ENCODE assay signal across 19 mouse cellular contexts in the genomic region with DNA sequence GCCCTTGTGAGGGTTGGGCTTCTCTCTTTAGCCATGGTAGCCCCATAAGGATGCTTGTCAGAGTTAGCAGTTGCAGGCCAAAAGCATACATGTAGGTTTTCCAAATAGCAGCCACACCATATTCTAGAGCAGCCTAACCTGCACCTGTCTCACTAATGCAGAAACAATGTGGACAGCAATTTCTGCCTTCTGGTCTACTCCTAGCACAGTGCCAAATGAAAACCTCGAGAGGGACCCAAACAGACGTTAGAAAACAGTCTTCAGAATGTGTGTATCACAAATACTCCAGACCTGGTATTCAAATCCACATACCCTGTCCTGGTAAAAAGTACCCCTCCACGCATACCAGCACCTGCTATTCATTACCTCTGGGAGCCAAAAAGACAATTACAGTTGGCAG.
A peak's percentile ranks its signal among the peaks of the same experiment; 100 is the strongest.
DNase-seq lines count a peak whose midpoint lies in the region; ATAC-seq and TF ChIP-seq lines count a peak whose summit lies in the region.
"Had no signal": no experiment of that assay in that cellular context is flagged by ENCODE, and none has a peak within 500 bp of the region (broad histone marks: within the 10 kb centered on the region; RNA-seq: fewer than 3 reads in every experiment).

No protein-coding gene starts in this region.

- 76% methylated on average over 3 of the region's 3 CpGs for WGBS in intestine, embryonic 15.5 days

- H3K4me3 ChIP-seq in E14TG2a.4 (replicated peaks; ENCODE audit: low read length): peak overlapping the region; percentile 45; the same call in 1 of the 2 replicates
- H3K4me3 ChIP-seq in intestine, embryonic 15.5 days (replicated peaks): no peak overlapping the region
- H3K4me3 ChIP-seq: embryonic facial prominence, embryonic 12.5 days; forebrain, embryonic 15.5 days; heart, embryonic 13.5 days had no signal

- no peaks in the 10 kb centered on the region for H3K36me3 ChIP-seq in E14TG2a.4 (ENCODE audit: insufficient read depth, low read length)
- H3K36me3 ChIP-seq in intestine, embryonic 15.5 days: no peaks in the 10 kb centered on the region
- H3K36me3 ChIP-seq: embryonic facial prominence, embryonic 12.5 days; forebrain, embryonic 15.5 days; G1E; heart, embryonic 13.5 days had no signal

- peak; percentile 77 for ATAC-seq in cerebellum, adult (ENCODE audit: insufficient number of reproducible peaks, low FRiP score, low TSS enrichment)
- no peak for ATAC-seq in intestine, embryonic 15.5 days
- ATAC-seq in activated CD4-positive, CD25-positive, alpha-beta regulatory T cell, adult 4 months: no peak
- ATAC-seq: forebrain, embryonic 15.5 days; hindbrain, postnatal 0 days had no signal

- no peaks in the 10 kb centered on the region for H3K9me3 ChIP-seq in E14TG2a.4 (ENCODE audit: low read length)
- H3K9me3 ChIP-seq in intestine, embryonic 15.5 days: no peaks in the 10 kb centered on the region
- H3K9me3 ChIP-seq: embryonic facial prominence, embryonic 12.5 days; forebrain, embryonic 15.5 days; G1E; heart, embryonic 13.5 days had no signal

- H3K4me2 ChIP-seq in intestine, embryonic 15.5 days (replicated peaks): no peak overlapping the region
- H3K4me2 ChIP-seq: embryonic facial prominence, embryonic 12.5 days; forebrain, embryonic 15.5 days; heart, embryonic 13.5 days had no signal

- H3K4me1 ChIP-seq in E14TG2a.4 (replicated peaks; ENCODE audit: low read depth, low read length): no peaks in the 10 kb centered on the region
- H3K4me1 ChIP-seq in intestine, embryonic 15.5 days (replicated peaks): no peaks in the 10 kb centered on the region
- H3K4me1 ChIP-seq: embryonic facial prominence, embryonic 12.5 days; forebrain, embryonic 15.5 days; heart, embryonic 13.5 days had no signal

- no peak overlapping the region for H3K9ac ChIP-seq in intestine, embryonic 15.5 days
- H3K9ac ChIP-seq: embryonic facial prominence, embryonic 12.5 days; forebrain, embryonic 15.5 days; heart, embryonic 13.5 days had no signal

- no peak overlapping the region for H3K27ac ChIP-seq in intestine, embryonic 15.5 days
- H3K27ac ChIP-seq: embryonic facial prominence, embryonic 12.5 days; forebrain, embryonic 15.5 days; heart, embryonic 13.5 days; hindbrain, postnatal 0 days had no signal

- TF ChIP-seq CTCF in E14TG2a.4 (conservative IDR thresholded peaks at IDR 0.05; ENCODE audit: low read length): no peak

- H3K27me3 ChIP-seq in E14TG2a.4 (ENCODE audit: insufficient read depth, low read length): no peaks in the 10 kb centered on the region
- no peaks in the 10 kb centered on the region for H3K27me3 ChIP-seq in intestine, embryonic 15.5 days (replicated peaks)
- H3K27me3 ChIP-seq: embryonic facial prominence, embryonic 12.5 days; forebrain, embryonic 15.5 days; heart, embryonic 13.5 days had no signal

- DNase-seq in cerebellum, adult 11 months: no peak
- peak; percentile 29 for DNase-seq in ZHBTc4 (ENCODE audit: low read depth, low spot score)
- peak; percentile 50 for DNase-seq in cerebellum, adult 9-11 months
- DNase-seq: adrenal gland, adult 2 months; adrenal gland, postnatal 25 days; B cell, adult 2 months; gastrocnemius, postnatal 36 days; heart, adult 11 months; heart, postnatal 36 days; kidney, adult 18-20 months had no signal
